Mouse (Mus musculus) embryo, embryonic 11 days (tissue): ENCODE results near the gene Bcat1.

Experiments
- DNase-seq: peaks from one replicate; pipeline ENCODE4 v3.0.0-alpha.2; 2015

The Bcat1 gene

DNA sequence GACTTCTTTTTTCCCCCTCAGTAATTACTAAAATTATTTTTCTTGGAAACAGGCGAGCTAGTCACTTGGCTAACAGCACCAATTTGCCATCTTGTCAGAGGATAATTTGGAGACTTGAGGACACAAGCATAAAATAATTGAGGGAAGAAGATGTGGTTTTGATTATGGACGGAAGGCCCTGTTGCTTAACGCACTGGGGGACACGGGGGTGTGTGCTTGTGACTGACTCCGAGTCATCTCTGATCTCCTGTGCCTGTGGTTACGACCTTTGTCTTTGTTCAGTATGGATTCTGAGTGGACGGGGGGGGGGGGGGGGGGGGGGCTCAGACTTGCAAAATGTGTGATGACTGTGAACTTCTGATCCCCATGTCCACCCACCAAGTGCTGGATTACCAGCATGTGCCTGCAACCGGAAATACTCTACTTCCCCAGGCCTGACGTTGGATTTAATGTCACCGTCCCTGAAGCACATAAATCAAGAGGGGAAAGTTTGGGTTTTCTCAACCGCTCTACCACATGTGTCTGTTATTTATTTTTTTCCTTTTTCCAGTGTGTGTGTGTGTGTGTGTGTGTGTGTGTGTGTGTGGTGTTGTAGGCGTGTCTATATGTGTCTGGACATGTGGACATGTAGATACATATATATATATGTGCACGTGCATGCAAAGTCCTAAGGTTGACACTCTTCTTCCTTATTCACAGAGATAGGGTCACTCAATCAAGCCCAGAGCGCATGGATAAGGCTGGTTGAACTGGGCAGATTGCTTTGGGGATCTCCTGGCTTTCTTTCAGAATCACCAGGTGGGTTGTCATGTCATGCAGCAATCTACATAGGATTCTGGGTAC, 73.7 kb downstream of the Bcat1 start:
- no peak for DNase-seq

DNA sequence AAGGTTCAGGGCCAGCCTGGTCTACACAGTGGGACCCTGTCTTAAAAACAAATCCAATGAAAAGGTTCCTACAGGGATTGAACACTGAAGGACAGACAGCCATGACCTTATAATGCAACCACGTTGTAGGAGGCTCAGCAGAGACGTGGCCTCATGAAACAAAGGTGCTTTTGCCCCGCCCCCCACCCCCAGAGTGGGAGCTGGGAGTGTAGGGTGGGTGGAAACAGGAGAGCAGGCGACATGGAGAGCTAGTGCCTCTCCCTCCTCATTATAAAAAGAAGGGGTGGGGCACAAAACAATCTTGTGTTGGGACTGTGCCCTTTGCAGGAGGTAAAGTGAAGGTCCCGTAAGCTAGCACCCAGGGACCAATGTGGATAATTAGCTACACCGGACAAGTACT, 74.5 kb downstream of the Bcat1 start:
- no peak for DNase-seq

DNA sequence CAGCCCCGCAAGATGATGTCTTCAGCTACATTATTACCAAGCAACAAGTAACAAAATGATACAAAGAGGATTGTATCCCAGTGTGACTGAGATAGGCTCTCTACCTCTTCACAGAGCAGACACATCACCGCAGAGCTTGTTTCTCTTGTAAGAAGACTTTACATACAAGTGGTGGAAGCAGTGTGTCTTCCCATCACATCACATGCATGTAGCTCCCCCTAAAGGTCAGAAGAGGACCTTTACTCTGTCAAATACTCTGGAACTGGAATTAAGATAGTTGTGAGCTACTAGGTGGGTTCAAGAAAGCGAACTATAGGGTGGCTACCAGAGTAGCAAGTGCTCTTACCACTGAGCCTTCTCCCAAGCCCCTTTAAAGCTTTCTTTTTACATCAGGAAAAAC, 78.8 kb downstream of the Bcat1 start:
- peak; percentile 50 for DNase-seq

DNA sequence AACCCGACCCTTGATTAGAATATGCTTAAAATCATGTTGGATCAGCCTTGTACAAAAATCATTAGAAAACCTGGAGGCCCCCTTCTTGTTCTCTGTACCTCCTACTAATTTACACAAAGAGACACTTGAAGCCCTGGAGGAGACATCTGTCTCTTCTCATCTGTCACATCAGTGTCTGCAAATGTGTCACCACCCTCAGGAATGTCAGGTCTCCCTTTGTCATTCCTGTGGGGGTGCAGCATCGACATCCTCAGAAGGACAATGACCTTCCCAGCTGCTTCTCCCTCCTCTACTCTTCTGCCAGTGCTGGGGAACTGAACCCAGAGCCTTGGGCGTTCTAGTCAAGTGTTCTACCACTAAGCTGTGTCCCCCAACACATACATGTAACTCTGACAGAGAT, 83.9 kb downstream of the Bcat1 start:
- no peak for DNase-seq

DNA sequence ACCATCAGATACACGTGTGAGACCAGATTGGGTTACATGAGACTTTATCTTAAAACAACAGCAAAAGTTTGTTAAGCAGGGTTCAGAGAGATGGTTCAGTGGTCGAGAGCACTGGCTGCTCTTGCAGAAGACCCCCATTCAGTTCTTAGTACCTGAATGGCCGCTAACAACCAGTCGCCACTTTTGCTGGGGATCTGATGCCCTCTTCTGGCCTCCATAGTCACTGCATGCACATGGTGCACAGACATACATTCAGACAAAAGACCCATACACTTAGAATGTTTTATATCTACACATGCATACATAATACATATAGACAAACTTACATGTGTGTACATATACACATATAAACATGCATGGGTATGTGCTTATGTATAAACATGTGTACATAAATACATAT, 86.8 kb downstream of the Bcat1 start:
- no peak for DNase-seq

DNA sequence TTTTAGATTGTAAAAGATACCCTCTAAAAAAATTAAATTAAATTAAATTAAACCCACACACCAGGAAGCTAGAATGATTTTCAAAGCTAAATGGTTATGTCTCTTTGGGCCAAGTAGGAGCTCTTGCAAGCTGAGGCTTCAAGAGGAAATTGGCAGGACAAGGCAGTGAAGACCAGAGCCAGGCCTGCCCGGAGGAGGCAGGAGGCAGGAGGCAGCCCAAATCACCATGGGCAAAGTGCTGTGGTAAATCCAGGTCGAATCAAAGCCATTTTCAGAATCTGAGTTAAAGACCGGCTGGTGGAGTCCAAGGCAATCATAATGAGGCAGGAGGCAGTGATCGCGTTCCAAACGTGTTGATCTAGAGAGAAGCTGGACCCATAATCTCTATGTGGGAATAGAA, 88.3 kb downstream of the Bcat1 start:
- DNase-seq, result no peak

DNA sequence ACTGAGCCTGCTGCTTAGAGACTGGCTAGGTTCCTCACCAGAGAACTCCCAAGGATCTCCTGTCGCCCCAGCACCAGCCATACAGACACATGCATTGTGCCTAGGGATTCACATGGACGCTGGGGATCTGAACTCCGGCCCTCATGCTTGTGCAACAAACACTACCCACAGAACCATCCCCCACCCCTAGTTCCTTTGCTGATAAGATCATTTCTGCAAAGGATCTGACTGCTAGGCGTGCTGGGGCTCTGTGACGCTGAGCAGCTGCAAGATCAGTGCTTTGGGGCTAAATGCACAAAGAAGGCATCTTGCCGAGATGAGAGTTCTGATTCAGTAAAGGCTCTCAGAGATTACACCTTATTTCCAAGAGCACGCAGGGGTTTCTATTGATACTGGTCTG, 88.8 kb downstream of the Bcat1 start:
- DNase-seq, result no peak

DNA sequence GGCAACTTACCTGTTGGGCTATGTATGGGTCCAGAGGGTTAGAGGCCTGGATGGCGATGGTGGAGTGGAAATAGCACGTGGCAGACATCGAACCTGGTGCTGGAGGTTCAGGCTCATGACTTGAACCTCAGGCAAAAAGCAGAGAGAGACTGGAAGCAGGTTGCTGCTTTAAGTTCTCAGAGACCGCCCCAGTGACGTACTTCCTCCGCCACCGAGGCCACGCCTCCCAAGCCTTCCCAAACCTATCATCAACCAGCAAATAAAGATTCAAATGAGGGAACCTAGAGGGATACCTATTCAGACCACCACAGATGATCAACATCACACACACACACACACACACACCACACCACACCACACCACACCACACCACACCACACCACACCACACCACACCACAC, 91.8 kb downstream of the Bcat1 start:
- no peak for DNase-seq

DNA sequence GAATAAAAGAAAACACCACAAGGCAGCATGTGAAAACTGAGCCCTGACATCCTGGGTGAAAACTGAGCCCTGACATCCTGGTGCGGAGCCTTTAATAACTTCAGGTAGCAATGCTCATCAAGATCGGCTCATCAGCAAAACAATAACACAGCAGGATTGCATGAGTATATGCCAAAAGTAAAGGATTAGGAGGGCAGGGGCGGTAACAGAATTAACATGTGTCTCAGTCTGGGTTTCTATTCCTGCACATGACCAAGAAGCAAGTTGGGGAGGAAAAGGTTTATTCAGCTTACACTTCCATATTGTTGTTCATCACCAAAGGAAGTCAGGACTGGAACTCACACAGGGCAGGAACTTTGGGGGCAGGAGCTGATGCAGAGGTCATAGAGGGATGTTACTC, 93.9 kb downstream of the Bcat1 start:
- DNase-seq, result no peak

DNA sequence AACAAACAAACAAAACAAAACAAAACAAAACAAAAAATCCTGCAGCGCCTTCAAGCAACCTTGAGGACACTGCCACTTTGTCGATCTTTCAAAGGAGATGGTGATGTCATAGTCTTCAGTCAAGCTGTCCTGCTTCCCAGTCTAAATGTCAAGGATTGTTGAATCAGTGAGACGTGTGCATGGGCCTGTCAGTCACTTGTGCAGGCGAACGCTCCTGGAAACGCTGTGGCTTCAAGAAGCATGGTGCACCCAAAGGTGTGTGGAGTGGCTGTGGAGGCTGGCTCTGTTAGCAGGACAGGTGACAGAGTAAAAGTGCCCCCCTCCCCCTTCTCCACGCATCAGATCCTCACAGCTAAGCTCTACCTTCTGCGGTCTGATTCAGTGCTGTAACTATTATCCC, 103.6 kb downstream of the Bcat1 start:
- no peak for DNase-seq

DNA sequence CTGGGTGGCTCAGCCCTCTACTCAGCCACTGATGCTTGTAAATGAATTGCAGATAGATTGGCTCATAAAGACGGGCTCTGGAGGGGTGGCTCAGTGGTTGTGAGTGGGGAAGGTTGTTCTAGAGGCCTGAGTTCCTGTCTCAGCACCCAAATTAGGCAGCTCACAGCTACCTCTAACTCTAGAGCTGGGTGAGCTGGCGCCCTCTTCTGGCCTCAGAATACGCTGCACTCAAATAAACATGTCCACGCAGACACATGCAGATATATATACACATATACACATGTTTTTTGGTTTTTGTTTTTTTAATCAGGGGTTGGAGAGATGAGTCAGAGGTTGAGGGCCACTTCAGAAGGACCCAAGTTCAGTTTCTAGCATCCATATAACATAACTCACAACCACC, 105.1 kb downstream of the Bcat1 start:
- no peak for DNase-seq

DNA sequence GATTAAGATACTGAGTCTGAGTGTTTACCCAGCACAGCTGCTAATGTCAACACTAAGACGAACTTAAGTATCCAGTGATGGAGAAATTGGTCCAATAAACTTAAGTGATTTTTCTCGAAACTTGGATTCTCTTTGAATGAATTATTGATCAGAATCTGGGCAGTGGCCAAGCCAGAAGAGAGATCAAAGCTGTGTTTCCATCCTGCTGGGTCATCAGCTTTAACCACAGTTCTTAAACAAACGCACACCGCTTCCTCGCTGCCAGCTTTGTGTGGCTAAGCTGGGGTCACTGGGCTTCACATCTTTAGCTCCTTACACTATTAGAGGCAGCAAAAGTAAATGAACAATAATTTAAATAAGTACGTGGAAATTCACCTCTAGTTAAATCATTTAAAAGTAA, 108.4 kb downstream of the Bcat1 start:
- no peak for DNase-seq

DNA sequence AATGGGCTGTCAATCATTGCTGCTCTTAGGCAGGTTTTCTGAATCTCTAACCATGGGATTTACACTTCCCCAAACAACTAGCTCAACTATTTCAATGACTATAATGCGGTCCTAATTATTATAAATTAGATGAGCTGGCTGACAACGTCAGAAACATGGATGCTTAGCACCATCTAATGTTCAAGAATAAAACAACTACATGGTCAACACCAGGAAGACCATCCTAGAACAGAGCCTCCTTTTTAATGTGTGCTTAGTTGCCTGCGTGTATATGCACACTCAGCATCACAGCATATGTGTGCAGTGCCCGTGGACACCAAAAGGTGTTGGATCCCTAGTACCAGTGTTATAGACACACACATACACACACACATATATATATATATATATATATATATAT, 111.8 kb downstream of the Bcat1 start:
- no peak for DNase-seq

DNA sequence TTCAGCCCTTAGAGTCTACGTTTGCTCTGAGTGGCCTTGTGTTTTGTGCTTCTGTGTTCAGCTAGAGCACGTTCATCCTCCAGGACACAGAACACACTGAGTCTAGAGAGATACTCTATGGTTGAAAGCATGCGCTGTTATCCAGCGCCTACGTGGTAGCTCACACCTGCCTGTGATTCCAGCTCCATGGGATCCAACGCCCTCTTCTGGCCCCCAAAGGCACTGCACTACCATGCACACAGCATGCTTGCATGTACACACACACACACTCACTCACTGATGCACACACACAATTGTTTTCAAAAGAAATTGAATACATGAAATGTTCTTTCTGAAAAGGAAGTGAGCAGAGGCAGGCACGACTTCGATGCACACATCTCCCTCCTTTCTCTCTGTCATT, 112.8 kb downstream of the Bcat1 start:
- DNase-seq, result no peak

DNA sequence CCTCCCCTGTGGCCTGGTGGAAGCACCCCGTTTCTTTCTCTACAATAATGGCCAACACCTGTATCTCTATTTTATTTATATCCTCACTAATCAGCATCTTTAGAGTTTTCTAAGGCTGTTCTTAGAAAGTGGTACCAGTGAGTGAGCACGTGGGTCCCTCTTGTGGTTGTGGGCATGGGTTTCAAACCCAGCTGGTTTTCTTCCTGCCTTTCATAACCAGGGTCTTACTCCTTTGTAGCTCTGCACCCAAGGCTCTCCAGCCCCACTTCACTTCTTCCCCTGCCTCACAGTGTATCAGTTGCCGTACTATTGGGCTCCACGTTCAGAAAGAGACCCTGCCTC, 114.0 kb downstream of the Bcat1 start:
- DNase-seq, result no peak

DNA sequence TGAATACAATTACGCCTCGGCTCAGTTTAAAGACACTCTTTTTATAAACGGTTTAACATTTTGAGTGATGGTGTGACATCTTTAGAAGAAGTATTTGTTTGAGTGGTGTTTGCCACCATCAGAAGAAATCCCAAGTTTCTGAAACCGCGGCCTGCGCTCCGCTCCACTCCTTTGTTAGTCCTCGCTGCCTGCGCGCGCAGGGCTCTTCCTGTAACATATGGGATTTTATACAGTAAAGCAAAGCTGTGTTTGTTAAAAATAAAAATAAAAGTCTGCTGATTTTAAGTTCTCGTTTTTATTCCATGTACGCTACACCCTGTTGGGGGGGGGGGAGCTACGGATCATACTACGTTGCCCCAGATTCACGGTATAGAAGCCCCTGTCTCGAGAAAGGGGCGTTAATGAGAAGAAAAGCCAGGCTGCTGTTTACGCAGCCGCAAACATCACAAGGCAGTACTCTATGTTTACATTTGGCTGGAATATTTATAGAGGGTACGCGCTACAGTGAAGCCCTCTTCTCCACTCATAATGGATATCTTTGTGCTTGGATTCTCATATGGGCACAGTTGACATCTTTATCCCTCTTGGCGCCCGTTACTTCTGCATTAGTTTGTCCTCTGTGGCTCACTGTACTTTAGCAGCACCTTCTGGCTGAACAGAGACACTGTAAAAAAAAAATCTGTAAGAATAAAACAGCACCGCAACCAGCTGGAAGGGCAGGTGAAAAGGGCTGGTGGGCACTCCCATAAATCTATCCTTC, 114.6 kb downstream of the Bcat1 start:
- DNase-seq, result no peak

DNA sequence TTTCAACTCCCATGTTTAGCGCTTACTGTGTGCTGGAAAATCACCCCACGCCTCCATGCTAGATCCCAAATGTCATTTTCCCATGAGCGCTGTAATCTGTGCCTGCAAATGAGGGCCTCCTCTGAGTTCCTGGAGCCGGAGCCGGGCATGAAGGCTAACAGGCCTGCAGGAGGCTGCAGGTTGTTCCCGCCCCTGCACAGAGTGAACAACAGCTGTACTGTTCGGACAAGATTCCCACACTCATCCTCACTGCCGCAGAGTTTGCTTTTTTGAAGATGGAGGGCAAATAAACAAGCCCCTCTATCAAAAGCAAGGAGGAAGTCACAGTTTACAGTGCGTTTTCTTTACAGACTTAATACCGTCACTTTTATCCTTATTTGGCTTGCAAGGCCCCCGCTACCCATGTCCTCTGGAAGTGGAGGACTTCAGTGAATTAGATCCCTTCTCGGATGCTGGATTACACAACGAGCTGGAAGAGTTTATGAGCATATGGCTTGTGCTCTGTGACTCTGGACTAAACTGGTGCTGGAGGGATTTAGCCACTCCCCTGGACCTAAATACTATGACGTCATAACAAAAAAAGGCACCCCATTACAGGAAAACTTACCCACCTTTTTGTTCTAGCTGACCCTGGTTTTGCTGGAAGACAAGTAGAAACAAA, 120.0 kb downstream of the Bcat1 start:
- no peak for DNase-seq

DNA sequence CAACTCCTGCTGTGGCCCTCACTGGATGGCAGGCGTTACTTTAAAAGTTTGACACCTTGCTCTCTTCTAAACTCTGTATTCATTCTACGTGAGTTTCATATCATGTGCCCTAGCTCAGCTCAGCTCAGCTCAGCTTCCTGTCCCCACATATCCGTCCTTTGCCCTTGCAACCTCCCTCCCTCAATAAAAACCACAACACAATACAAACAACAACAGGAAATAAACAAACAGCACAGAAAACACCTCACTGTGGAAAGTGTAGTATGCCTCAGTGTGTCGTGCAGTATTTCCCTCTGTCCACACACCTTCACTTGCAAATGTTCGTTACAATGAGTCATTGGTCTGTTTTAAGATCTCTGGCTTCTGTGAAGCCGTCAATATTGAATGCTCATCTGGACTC, 123.1 kb downstream of the Bcat1 start:
- no peak for DNase-seq

DNA sequence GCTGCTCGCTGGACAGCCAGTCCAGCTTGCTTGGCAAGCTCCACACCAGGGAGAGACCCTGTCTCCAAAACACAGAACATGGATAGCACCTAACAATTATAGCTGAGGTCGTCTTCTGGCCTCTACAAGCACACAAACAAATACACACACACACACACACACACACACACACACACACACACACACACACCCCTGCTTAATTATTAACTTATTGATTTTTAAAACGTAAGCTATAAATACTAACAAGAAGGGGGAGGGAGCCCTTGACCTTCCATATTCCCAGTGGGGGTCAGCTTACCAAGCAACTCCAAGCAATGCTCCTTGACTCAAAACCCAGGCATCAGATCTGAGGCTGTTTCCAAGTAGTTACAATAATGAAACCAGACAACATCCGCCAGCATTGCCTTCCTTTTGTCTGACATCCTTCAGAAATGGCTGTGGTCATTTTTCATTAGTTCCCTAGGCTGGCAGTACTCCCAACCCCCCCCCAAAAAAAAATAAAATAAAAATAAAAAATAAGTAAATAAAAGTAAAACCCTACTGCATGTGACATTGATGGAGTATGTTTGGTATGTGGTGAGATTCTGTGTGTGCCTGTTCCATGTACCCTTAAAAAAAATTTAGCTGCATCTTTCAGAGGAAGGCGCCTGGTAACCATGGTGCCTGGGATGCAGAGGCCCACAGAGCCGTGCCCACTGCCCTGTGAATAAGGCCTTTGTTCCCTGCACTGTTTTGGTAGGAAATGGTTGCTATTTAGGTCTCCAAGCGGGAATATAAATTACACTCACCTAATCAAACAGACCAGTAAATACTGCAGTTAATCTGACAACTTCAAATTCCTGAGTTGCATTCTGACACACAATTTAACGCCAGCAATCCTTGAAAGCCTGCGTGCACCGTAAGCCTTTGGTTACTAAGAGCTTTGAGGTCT, 131.3 kb downstream of the Bcat1 start:
- DNase-seq, result peak; percentile 78
